Mouse (Mus musculus) lung, embryonic 16.5 days (tissue): ENCODE data around the gene Arhgef15. TPM values are rescaled to one million over a fixed set of nuclear protein-coding genes. Genes with fewer than 3 reads are reported as not detected.
A peak's percentile ranks its signal among the peaks of the same experiment; 100 is the strongest.

Experiments
- ATAC-seq: fragments of 200-750 bp; cut with Nextera tagmentation; 2 replicates; pipeline ENCODE4 v1.8.0; 2017; ENCODE audit warnings: low read depth, mild to moderate bottlenecking, moderate library complexity
- H3K27ac ChIP-seq: fragments of 300-500 bp; sonication (generic); 2 replicates; pipeline ENCODE4 v1.5.1; 2014; ENCODE audit warnings: mild to moderate bottlenecking, control low read depth, low read length
- H3K27me3 ChIP-seq: fragments of 300-500 bp; sonication (generic); 2 replicates; pipeline ENCODE4 v1.6.1; 2014; ENCODE audit warnings: low read depth, low read length, mixed read lengths; ENCODE audit not compliant: control insufficient read depth, insufficient read depth
- H3K36me3 ChIP-seq: fragments of 300-500 bp; sonication (generic); 2 replicates; pipeline ENCODE4 v1.6.1; 2014; ENCODE audit warnings: low read length; ENCODE audit not compliant: control insufficient read depth, insufficient read depth
- H3K4me1 ChIP-seq: fragments of 300-500 bp; sonication (generic); replicated peaks from 2 replicates; pipeline ENCODE4 v1.6.1; 2014; ENCODE audit warnings: low read length, mixed read lengths; ENCODE audit not compliant: control insufficient read depth, insufficient read depth
- H3K4me2 ChIP-seq: fragments of 300-500 bp; sonication (generic); 2 replicates; pipeline ENCODE4 v1.6.1; 2014; ENCODE audit warnings: low read depth, low read length, control low read depth
- H3K4me3 ChIP-seq: fragments of 300-500 bp; sonication (generic); 2 replicates; pipeline ENCODE4 v1.5.1; 2014; ENCODE audit warnings: mild to moderate bottlenecking, low read length, control low read depth
- H3K9ac ChIP-seq: fragments of 300-500 bp; sonication (generic); 2 replicates; pipeline ENCODE4 v1.6.1; 2014; ENCODE audit warnings: low read length, control low read depth
- H3K9me3 ChIP-seq: fragments of 300-500 bp; sonication (generic); 2 replicates; pipeline ENCODE4 v1.6.1; 2016; ENCODE audit warnings: low read length; ENCODE audit not compliant: control insufficient read depth
- WGBS: fragments of 180-500 bp; shearing (Covaris S2); extraction: QIAGEN DNeasy Blood & Tissue Kit; methylation state at CpG from one replicate; pipeline ENCODE4 v1.1.7; 2014; 5-methylcytosine and 5-hydroxymethylcytosine counted together
- microRNA-seq: library from miRNA; unstranded; fragments of <30 nt; microRNA quantifications from one replicate; pipeline ENCODE4, GENCODE M21; 2016
- polyA plus RNA-seq: library from polyadenylated mRNA; unstranded; fragments of >200 nt; fragmentation: Nextera tagmentation; extraction: Ambion mirVana; gene quantifications from 2 replicates; pipeline ENCODE4 v1.2.1, GENCODE M21; 2015

Arhgef15 gene
- polyA plus RNA-seq, 1 experiment from 2014 or later = 28.9 TPM

DNA sequence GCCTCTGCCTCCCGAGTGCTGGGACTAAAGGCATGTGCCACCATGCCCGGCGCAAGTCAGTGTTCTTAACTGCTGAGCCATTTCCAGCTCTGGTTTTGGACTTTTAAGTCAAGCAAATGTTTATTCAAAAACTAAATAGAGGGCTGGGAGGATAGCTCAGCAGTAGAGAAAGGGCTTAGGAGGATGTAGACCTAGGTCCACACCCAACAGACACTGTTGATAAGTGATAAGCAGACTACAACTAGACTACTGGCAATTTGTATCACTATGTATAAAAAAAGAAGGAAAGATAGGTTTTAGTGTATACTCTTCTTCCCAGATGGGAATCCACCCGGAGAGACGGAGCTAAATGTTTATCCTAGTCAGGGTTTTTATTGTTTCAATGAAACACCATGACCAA is 61.0 kb downstream of the Arhgef15 start:
- Histone ChIP-seq H3K4me2 (no peak overlapping the region), H3K4me3 (no peak overlapping the region), H3K27ac (no peak overlapping the region), H3K4me1 (no peaks in the 10 kb centered on the region), H3K36me3 (no peaks in the 10 kb centered on the region), H3K9ac (no peak overlapping the region), H3K9me3 (no peaks in the 10 kb centered on the region), H3K27me3 (no peaks in the 10 kb centered on the region)
- ATAC-seq = no peak
- 82% methylated on average over 5 of the region's 5 CpGs for WGBS

DNA sequence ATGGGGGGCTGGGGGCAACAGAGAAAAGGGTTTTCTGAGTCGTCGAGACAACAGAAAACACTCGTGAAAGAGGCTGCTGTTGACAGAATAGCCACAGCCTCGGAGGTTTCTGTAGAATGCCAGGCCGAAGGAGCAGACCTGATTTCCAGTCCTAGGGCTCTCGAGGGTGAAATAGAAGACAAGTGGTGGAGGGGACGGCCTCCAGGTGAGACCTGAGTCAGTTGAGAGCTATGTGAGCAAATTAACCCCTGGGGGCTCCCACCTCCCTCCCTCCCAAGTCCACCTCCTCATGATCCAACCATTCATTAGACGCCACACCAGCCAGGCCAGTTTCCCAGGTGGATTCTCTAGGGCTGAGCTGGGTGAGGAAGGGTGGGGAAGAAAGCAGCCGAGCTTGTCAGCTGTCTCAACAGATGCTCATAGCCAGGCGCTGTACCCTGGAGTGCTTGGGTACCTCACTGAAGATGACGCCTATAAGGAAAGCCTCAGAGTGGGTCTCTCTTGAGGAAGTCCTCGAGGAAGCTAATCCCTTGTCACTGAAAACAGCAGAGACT is 63.3 kb downstream of the Arhgef15 start:
- H3K36me3 ChIP-seq = no peaks in the 10 kb centered on the region
- WGBS = 43% methylated on average over 12 of the region's 12 CpGs
- H3K9me3 ChIP-seq = no peaks in the 10 kb centered on the region
- no peak overlapping the region for H3K4me2 ChIP-seq
- no peaks in the 10 kb centered on the region for H3K27me3 ChIP-seq
- H3K4me1 ChIP-seq = no peaks in the 10 kb centered on the region
- ATAC-seq = no peak
- H3K9ac ChIP-seq = no peak overlapping the region
- H3K4me3 ChIP-seq = no peak overlapping the region
- H3K27ac ChIP-seq = no peak overlapping the region

Small RNA genes within 50 kb of the gene (microRNA-seq; reads per million reads assigned to microRNA genes)
- 3.6 reads per million, percentile 12 among the genes with 10 or more reads in this experiment for gene Mir3062

Other genes with a start within 250 kb of the Arhgef15 start
- gene Ndel1, start 85.6 kb downstream of the Arhgef15 start, polyA plus RNA-seq = 73.5 and 83.8 TPM in 2 replicates
- gene Rnf222, start 68.9 kb downstream of the Arhgef15 start, polyA plus RNA-seq = 0.06 and 0.13 TPM in 2 replicates
- 880 and 951 TPM in 2 replicates for gene Rpl26, start 55.9 kb downstream of the Arhgef15 start, polyA plus RNA-seq
- gene Odf4, start 30.4 kb downstream of the Arhgef15 start, polyA plus RNA-seq = not detected in 2 replicates
- gene Slc25a35, start 10.7 kb upstream of the Arhgef15 start, polyA plus RNA-seq = 2.9 and 3.3 TPM in 2 replicates
- gene Rangrf, start 17.7 kb upstream of the Arhgef15 start, polyA plus RNA-seq = 36.7 and 40.3 TPM in 2 replicates
- gene Pfas, start 51.0 kb upstream of the Arhgef15 start, polyA plus RNA-seq = 26.2 and 27.0 TPM in 2 replicates
- 47.6 and 53.3 TPM in 2 replicates for gene Ctc1, start 58.4 kb upstream of the Arhgef15 start, polyA plus RNA-seq
- 183 and 189 TPM in 2 replicates for gene Aurkb, start 88.2 kb upstream of the Arhgef15 start, polyA plus RNA-seq
- 7.2 and 8.6 TPM in 2 replicates for gene Borcs6, start 102.2 kb upstream of the Arhgef15 start, polyA plus RNA-seq
- 101 and 104 TPM in 2 replicates for gene Tmem107, start 113.3 kb upstream of the Arhgef15 start, polyA plus RNA-seq
- 80.6 and 85.2 TPM in 2 replicates for gene Vamp2, start 131.0 kb upstream of the Arhgef15 start, polyA plus RNA-seq
- gene Per1, start 137.7 kb upstream of the Arhgef15 start, polyA plus RNA-seq = 31.1 and 32.4 TPM in 2 replicates
- 0.38 and 0.43 TPM in 2 replicates for gene Hes7, start 162.9 kb upstream of the Arhgef15 start, polyA plus RNA-seq
- gene 9130213A22Rik, start 165.1 kb upstream of the Arhgef15 start, polyA plus RNA-seq = 0.36 and 0.44 TPM in 2 replicates
- gene Aloxe3, start 168.4 kb upstream of the Arhgef15 start, polyA plus RNA-seq = 0.24 and 0.31 TPM in 2 replicates
- gene Alox12b, start 199.5 kb upstream of the Arhgef15 start, polyA plus RNA-seq = 0.33 TPM in 1 of 2 replicates, not detected in the other
- gene Alox8, start 240.4 kb upstream of the Arhgef15 start, polyA plus RNA-seq = 0.43 and 0.44 TPM in 2 replicates